Mouse (Mus musculus) spleen, adult 2 months (tissue): ENCODE results near the gene Abhd4.

Experiments
- CTCF ChIP-seq: fragments of 200-500 bp; IDR thresholded peaks from 2 replicates; pipeline ENCODE4 v1.5.1; 2011; ENCODE audit warnings: mild to moderate bottlenecking, inconsistent platforms; ENCODE audit not compliant: insufficient read depth, insufficient read length, insufficient replicate concordance; ENCODE audit errors: extremely low read depth
- POLR2A ChIP-seq: fragments of 200-500 bp; IDR thresholded peaks from 2 replicates; pipeline ENCODE4 v1.6.1; 2011; ENCODE audit warnings: low read depth, low read length, inconsistent platforms

DNA sequence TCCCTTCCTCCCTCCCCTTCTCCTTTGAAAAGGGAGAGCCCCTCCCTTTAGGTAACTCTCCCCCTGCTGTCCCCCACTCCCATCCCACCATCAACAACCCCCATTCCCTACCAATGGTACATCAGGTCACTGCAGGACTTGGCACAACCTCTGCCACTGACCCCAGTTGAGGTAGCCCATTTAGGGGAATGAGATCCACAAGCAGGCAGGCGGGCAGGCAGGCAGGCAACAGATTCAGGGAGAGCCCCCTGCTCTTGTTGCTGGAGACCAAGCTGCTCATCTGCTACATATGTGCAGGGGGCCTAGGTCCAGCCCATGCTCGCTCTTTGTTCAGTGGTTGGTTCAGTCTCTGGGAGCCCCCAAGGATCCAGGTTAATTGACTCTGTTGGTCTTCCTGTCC, 22.5 kb downstream of the Abhd4 start:
- TF ChIP-seq CTCF = no peak
- TF ChIP-seq POLR2A = no peak
